Mouse (Mus musculus): Measurements from ENCODE around the gene Zcchc9. TPM values are rescaled to one million over a fixed set of nuclear protein-coding genes. Genes with fewer than 3 reads are reported as not detected.
"Not testable (repeated sequence)": the region's sequence is repeated elsewhere in the genome, so short reads cannot be mapped to it uniquely, and the experiment has no call there.

Zcchc9 gene
- total RNA-seq, 2 experiments from 2014 or later, result 15.3 to 15.9 TPM

- intact Hi-C loops (cut with DNase I), result no loop called here
- no peak for DNase-seq (ENCODE audit: extremely low spot score in 1 of 2, low spot score in 2 of 2)
These were observed 38.5 kb downstream of the Zcchc9 start for GRCm38 (mm10) chr13:91768683-91769651.

- DNase-seq (ENCODE audit: extremely low spot score in 1 of 2, low spot score in 2 of 2), result no peak
- intact Hi-C loops (cut with DNase I), result no loop called here
These were observed 41.9 kb downstream of the Zcchc9 start for GRCm38 (mm10) chr13:91765627-91766026.

- intact Hi-C loops (cut with DNase I); DNase-seq (ENCODE audit: extremely low spot score in 1 of 2, low spot score in 2 of 2): not testable (repeated sequence)
These were observed 43.9 kb downstream of the Zcchc9 start for GRCm38 (mm10) chr13:91763654-91764053.

- intact Hi-C loops (cut with DNase I), result no loop called here
- no peak for DNase-seq (ENCODE audit: extremely low spot score in 1 of 2, low spot score in 2 of 2)
These were observed 45.7 kb downstream of the Zcchc9 start for GRCm38 (mm10) chr13:91761654-91762445.

GRCm38 (mm10) chr13:91760302-91761050 is 47.0 kb downstream of the Zcchc9 start:
- intact Hi-C loops (cut with DNase I), result no loop called here
- no peak for DNase-seq (ENCODE audit: extremely low spot score in 1 of 2, low spot score in 2 of 2)

GRCm38 (mm10) chr13:91759791-91760190 is 47.7 kb downstream of the Zcchc9 start:
- intact Hi-C loops (cut with DNase I), result no loop called here
- no peak for DNase-seq (ENCODE audit: extremely low spot score in 1 of 2, low spot score in 2 of 2)

- DNase-seq (ENCODE audit: extremely low spot score in 1 of 2, low spot score in 2 of 2), result no peak
- intact Hi-C loops (cut with DNase I), result no loop called here
These were observed 49.0 kb downstream of the Zcchc9 start for GRCm38 (mm10) chr13:91758316-91759048.

GRCm38 (mm10) chr13:91756230-91756629 is 51.3 kb downstream of the Zcchc9 start:
- intact Hi-C loops (cut with DNase I), result no loop called here
- DNase-seq (ENCODE audit: extremely low spot score in 1 of 2, low spot score in 2 of 2), result no peak

GRCm38 (mm10) chr13:91754762-91755161 is 52.7 kb downstream of the Zcchc9 start:
- intact Hi-C loops (cut with DNase I), result no loop called here
- no peak for DNase-seq (ENCODE audit: extremely low spot score in 1 of 2, low spot score in 2 of 2)

- intact Hi-C loops (cut with DNase I), result no loop called here
- peak in 1 of 2 experiments; percentile 40 for DNase-seq (ENCODE audit: extremely low spot score in 1 of 2, low spot score in 2 of 2)
These were observed 53.8 kb downstream of the Zcchc9 start for GRCm38 (mm10) chr13:91753724-91754123.

GRCm38 (mm10) chr13:91749981-91750380 is 57.5 kb downstream of the Zcchc9 start:
- intact Hi-C loops (cut with DNase I), result no loop called here
- DNase-seq (ENCODE audit: extremely low spot score in 1 of 2, low spot score in 2 of 2), result no peak

GRCm38 (mm10) chr13:91748401-91748800 is 59.1 kb downstream of the Zcchc9 start:
- intact Hi-C loops (cut with DNase I), result no loop called here
- no peak for DNase-seq (ENCODE audit: extremely low spot score in 1 of 2, low spot score in 2 of 2)

Small RNAs within 50 kb of the gene (microRNA-seq; reads per million reads assigned to microRNA genes)
- not detected for gene Gm27656

Other genes starting within 250 kb of the Zcchc9 start
- gene Acot12, start 66.2 kb downstream of the Zcchc9 start, total RNA-seq (2021), result under 1 TPM; 0.28 TPM
- not detected for gene Ckmt2, start 69.2 kb upstream of the Zcchc9 start, total RNA-seq (2021)